Mouse (Mus musculus) hindbrain, embryonic 12.5 days (tissue): ENCODE data around the gene Gm7980. TPM values are rescaled to one million over a fixed set of nuclear protein-coding genes. Genes with fewer than 3 reads are reported as not detected.
"Not testable (repeated sequence)": the region's sequence is repeated elsewhere in the genome, so short reads cannot be mapped to it uniquely, and the experiment has no call there.

ENCODE experiments used
- ATAC-seq: fragments of 200-750 bp; cut with Nextera tagmentation; 2 replicates; pipeline ENCODE4 v1.8.0; 2017; ENCODE audit warnings: moderate TSS enrichment; ENCODE audit not compliant: low FRiP score
- H3K27ac ChIP-seq: fragments of 300-500 bp; sonication (generic); 2 replicates; pipeline ENCODE4 v1.5.1; 2016; ENCODE audit warnings: mild to moderate bottlenecking
- H3K27me3 ChIP-seq: fragments of 300-500 bp; sonication (generic); 2 replicates; pipeline ENCODE4 v1.6.1; 2016; ENCODE audit warnings: mild to moderate bottlenecking
- H3K36me3 ChIP-seq: fragments of 300-500 bp; sonication (generic); 2 replicates; pipeline ENCODE4 v1.6.1; 2016; ENCODE audit warnings: mild to moderate bottlenecking
- H3K4me1 ChIP-seq: fragments of 300-500 bp; sonication (generic); 2 replicates; pipeline ENCODE4 v1.6.1; 2016
- H3K4me2 ChIP-seq: fragments of 300-500 bp; sonication (generic); replicated peaks from 2 replicates; pipeline ENCODE4 v1.6.1; 2016; ENCODE audit warnings: mild to moderate bottlenecking
- H3K4me3 ChIP-seq: fragments of 300-500 bp; sonication (generic); 2 replicates; pipeline ENCODE4 v1.5.1; 2016; ENCODE audit warnings: mild to moderate bottlenecking
- H3K9ac ChIP-seq: fragments of 300-500 bp; sonication (generic); 2 replicates; pipeline ENCODE4 v1.6.1; 2016; ENCODE audit warnings: mild to moderate bottlenecking, moderate library complexity
- H3K9me3 ChIP-seq: fragments of 300-500 bp; sonication (generic); replicated peaks from 2 replicates; pipeline ENCODE4 v1.6.1; 2016; ENCODE audit warnings: mild to moderate bottlenecking
- WGBS: fragments of 180-500 bp; shearing (Covaris S2); methylation state at CpG from one replicate; pipeline ENCODE4 v1.1.7; 2016; 5-methylcytosine and 5-hydroxymethylcytosine counted together
- polyA plus RNA-seq: library from polyadenylated mRNA; unstranded; fragments of >200 nt; fragmentation: Nextera tagmentation; extraction: Ambion mirVana; gene quantifications from 2 replicates; pipeline ENCODE4 v1.2.1, GENCODE M21; 2016

Gm7980 gene
- polyA plus RNA-seq: not detected in 2 replicates

DNA sequence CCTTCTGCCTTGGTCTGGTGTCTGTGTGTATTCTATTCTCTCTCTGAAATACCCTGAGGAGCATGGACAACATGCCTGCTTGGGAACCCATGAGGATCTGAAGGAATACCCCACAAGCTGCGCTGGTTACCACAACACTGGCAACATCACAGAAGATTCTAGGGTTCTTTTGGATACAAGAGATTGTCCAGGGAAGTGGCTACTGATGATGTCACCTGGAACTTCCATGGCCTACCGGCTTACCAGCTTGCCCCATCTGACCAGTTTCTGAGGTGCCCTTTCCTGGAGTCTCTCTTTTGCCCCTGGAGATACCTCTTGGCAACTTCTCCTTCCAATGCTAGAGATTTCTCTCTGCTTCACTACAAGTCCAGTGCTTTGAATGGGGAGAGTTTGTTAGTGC, at the start of gene Gm7980:
Gm7980 (minus strand) TSS at position 101 of the 400 bp plus-strand sequence.
- not testable (repeated sequence) for H3K27ac ChIP-seq, H3K4me3 ChIP-seq, H3K4me2 ChIP-seq, H3K9ac ChIP-seq, H3K27me3 ChIP-seq, H3K36me3 ChIP-seq, H3K4me1 ChIP-seq, ATAC-seq, H3K9me3 ChIP-seq
- no CpG with 5 or more reads among the region's 2 CpGs for WGBS

- H3K9ac ChIP-seq, ATAC-seq, H3K4me1 ChIP-seq, H3K4me3 ChIP-seq, H3K36me3 ChIP-seq, H3K27ac ChIP-seq, H3K27me3 ChIP-seq, H3K9me3 ChIP-seq, H3K4me2 ChIP-seq: not testable (repeated sequence)
- 73% methylated on average over 2 of the region's 2 CpGs for WGBS
These were observed 36.6 kb upstream of the Gm7980 start, which contains the start of gene 1700024B05Rik for GRCm38 (mm10) chr14:41943695-41944094. TSS of gene 1700024B05Rik (plus strand) at chr14:41943995.

DNA sequence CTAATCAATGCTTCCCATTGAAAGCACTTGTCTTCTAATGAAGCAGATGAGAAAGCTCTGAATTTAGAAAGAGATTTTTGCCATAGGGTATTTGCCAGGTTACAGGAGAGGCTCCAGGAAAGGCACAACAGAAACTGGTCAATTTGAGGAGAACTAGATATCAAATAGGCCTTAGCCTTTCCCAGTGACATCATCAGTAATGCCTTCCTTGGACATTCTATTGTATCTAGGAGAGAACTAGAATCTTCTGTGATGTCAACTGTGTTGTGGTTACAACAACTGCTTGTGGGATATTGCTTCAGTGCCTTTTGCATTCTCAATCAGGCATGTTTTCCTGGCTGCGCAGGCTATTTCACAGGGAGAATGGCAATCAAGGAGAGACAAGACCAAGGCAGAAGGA, 17.6 kb upstream of the Gm7980 start, which contains the start of gene 1700049E17Rik1:
1700049E17Rik1 (plus strand) TSS at position 301 of the 400 bp plus-strand sequence.
- H3K36me3 ChIP-seq, H3K9ac ChIP-seq, H3K4me1 ChIP-seq, H3K9me3 ChIP-seq, H3K27me3 ChIP-seq, H3K4me2 ChIP-seq, ATAC-seq, H3K27ac ChIP-seq, H3K4me3 ChIP-seq: not testable (repeated sequence)
- WGBS: no CpG with 5 or more reads among the region's 1 CpGs

Other genes starting within 250 kb of the Gm7980 start
- not detected in 2 replicates for gene Gm8068, start 205.4 kb downstream of the Gm7980 start, polyA plus RNA-seq
- gene Gm7929, start 156.7 kb downstream of the Gm7980 start, polyA plus RNA-seq: not detected in 2 replicates
- gene Gm47189, start 134.8 kb downstream of the Gm7980 start, polyA plus RNA-seq: not detected in 2 replicates
- not detected in 2 replicates for gene 1700049E17Rik1, start 17.7 kb upstream of the Gm7980 start, polyA plus RNA-seq
- gene 1700024B05Rik, start 36.7 kb upstream of the Gm7980 start, polyA plus RNA-seq: not detected in 2 replicates
- not detected in 2 replicates for gene Gm6401, start 60.6 kb upstream of the Gm7980 start, polyA plus RNA-seq
- not detected in 2 replicates for gene Gm3543, start 76.0 kb upstream of the Gm7980 start, polyA plus RNA-seq
- not detected in 2 replicates for gene Gm7951, start 210.1 kb upstream of the Gm7980 start, polyA plus RNA-seq